Mouse (Mus musculus) lung, embryonic 16.5 days (tissue): ENCODE measurements around the gene Btbd35f27. TPM values are rescaled to one million over a fixed set of nuclear protein-coding genes. Genes with fewer than 3 reads are reported as not detected.
"Not testable (repeated sequence)": the region's sequence is repeated elsewhere in the genome, so short reads cannot be mapped to it uniquely, and the experiment has no call there.

Experiments
- ATAC-seq: fragments of 200-750 bp; cut with Nextera tagmentation; 2 replicates; pipeline ENCODE4 v1.8.0; 2017; ENCODE audit warnings: low read depth, mild to moderate bottlenecking, moderate library complexity
- H3K27ac ChIP-seq: fragments of 300-500 bp; sonication (generic); 2 replicates; pipeline ENCODE4 v1.5.1; 2014; ENCODE audit warnings: mild to moderate bottlenecking, control low read depth, low read length
- H3K27me3 ChIP-seq: fragments of 300-500 bp; sonication (generic); 2 replicates; pipeline ENCODE4 v1.6.1; 2014; ENCODE audit warnings: low read depth, low read length, mixed read lengths; ENCODE audit not compliant: control insufficient read depth, insufficient read depth
- H3K36me3 ChIP-seq: fragments of 300-500 bp; sonication (generic); 2 replicates; pipeline ENCODE4 v1.6.1; 2014; ENCODE audit warnings: low read length; ENCODE audit not compliant: control insufficient read depth, insufficient read depth
- H3K4me1 ChIP-seq: fragments of 300-500 bp; sonication (generic); replicated peaks from 2 replicates; pipeline ENCODE4 v1.6.1; 2014; ENCODE audit warnings: low read length, mixed read lengths; ENCODE audit not compliant: control insufficient read depth, insufficient read depth
- H3K4me2 ChIP-seq: fragments of 300-500 bp; sonication (generic); 2 replicates; pipeline ENCODE4 v1.6.1; 2014; ENCODE audit warnings: low read depth, low read length, control low read depth
- H3K4me3 ChIP-seq: fragments of 300-500 bp; sonication (generic); 2 replicates; pipeline ENCODE4 v1.5.1; 2014; ENCODE audit warnings: mild to moderate bottlenecking, low read length, control low read depth
- H3K9ac ChIP-seq: fragments of 300-500 bp; sonication (generic); 2 replicates; pipeline ENCODE4 v1.6.1; 2014; ENCODE audit warnings: low read length, control low read depth
- H3K9me3 ChIP-seq: fragments of 300-500 bp; sonication (generic); 2 replicates; pipeline ENCODE4 v1.6.1; 2016; ENCODE audit warnings: low read length; ENCODE audit not compliant: control insufficient read depth
- WGBS: fragments of 180-500 bp; shearing (Covaris S2); extraction: QIAGEN DNeasy Blood & Tissue Kit; methylation state at CpG from one replicate; pipeline ENCODE4 v1.1.7; 2014; 5-methylcytosine and 5-hydroxymethylcytosine counted together
- polyA plus RNA-seq: library from polyadenylated mRNA; unstranded; fragments of >200 nt; fragmentation: Nextera tagmentation; extraction: Ambion mirVana; gene quantifications from 2 replicates; pipeline ENCODE4 v1.2.1, GENCODE M21; 2015

Gene Btbd35f27
- not detected in 2 replicates for polyA plus RNA-seq

DNA sequence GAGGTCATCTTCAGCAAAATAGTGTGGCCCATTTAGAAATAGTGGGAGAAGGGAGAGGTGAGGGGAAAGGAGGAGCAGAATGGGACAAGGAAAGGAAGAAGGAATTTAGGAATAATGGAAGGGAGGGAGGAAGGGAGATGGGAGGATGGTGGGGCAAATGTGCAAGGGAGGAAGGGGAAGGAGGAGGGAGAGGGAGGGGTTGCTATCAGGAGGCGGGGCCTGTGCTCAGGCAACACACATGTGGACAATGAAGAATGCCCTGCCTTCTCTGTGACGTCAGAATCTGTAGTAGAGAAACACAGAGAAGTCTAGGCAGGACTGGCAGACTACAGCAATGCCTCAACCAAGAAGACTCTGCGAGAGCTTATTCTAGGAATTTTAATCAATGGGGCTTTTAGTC, at the start of gene Btbd35f27:
Btbd35f27 (plus strand) TSS at position 301 of the 400 bp plus-strand sequence.
- not testable (repeated sequence) for H3K4me2 ChIP-seq, H3K9ac ChIP-seq

More for the DNA sequence above, at the start of gene Btbd35f27:
- H3K9me3 ChIP-seq, ATAC-seq, H3K27me3 ChIP-seq, H3K27ac ChIP-seq, H3K36me3 ChIP-seq, H3K4me1 ChIP-seq, H3K4me3 ChIP-seq: not testable (repeated sequence)
- 89% methylated on average over 2 of the region's 3 CpGs for WGBS

Other genes starting within 250 kb of the Btbd35f27 start
- not detected in 2 replicates for gene Btbd35f4, start 151.6 kb upstream of the Btbd35f27 start, polyA plus RNA-seq